Mouse (Mus musculus) kidney, adult 2 months (tissue): ENCODE data around the gene Syne1. TPM values are rescaled to one million over a fixed set of nuclear protein-coding genes. Genes with fewer than 3 reads are reported as not detected.

ENCODE experiments used
- DNase-seq: peaks from one replicate; pipeline ENCODE4 v3.0.0; 2021
- H3K27ac ChIP-seq: fragments of 200-500 bp; 2 replicates; pipeline ENCODE4 v1.5.1; 2012; ENCODE audit warnings: low read depth, low read length, control low read depth, inconsistent platforms; ENCODE audit not compliant: insufficient read depth
- H3K27me3 ChIP-seq: fragments of 200-500 bp; replicated peaks from 2 replicates; pipeline ENCODE4 v1.6.1; 2012; ENCODE audit warnings: mild to moderate bottlenecking, moderate library complexity, low read length, inconsistent platforms; ENCODE audit not compliant: control insufficient read depth, insufficient read depth
- H3K36me3 ChIP-seq: fragments of 200-500 bp; 2 replicates; pipeline ENCODE4 v1.6.1; 2012; ENCODE audit warnings: mild to moderate bottlenecking, moderate library complexity, low read length, inconsistent platforms; ENCODE audit not compliant: control insufficient read depth, insufficient read depth
- H3K4me1 ChIP-seq: fragments of 200-500 bp; 2 replicates; pipeline ENCODE4 v1.6.1; 2011; ENCODE audit warnings: low read length; ENCODE audit not compliant: control insufficient read depth, insufficient read depth
- H3K4me3 ChIP-seq: fragments of 200-500 bp; 2 replicates; pipeline ENCODE4 v1.5.1; 2011; ENCODE audit warnings: mild to moderate bottlenecking, low read depth, low read length, control low read depth; ENCODE audit not compliant: insufficient read depth
- CTCF ChIP-seq: fragments of 200-500 bp; conservative IDR thresholded peaks from 2 replicates; pipeline ENCODE4 v1.5.1; 2011; ENCODE audit warnings: low read depth, mild to moderate bottlenecking, control low read depth, low read length, moderate library complexity, mixed read lengths; ENCODE audit not compliant: insufficient read depth, insufficient read length
- POLR2A ChIP-seq: fragments of 200-500 bp; IDR thresholded peaks from one replicate; pipeline ENCODE4 v1.6.1; 2011; ENCODE audit warnings: low read depth, low read length, control low read depth
- WGBS: fragments of 180-500 bp; shearing (Covaris S2); methylation state at CpG from one replicate; pipeline ENCODE4 v1.1.7; 2018; 5-methylcytosine and 5-hydroxymethylcytosine counted together
- polyA plus RNA-seq: library from polyadenylated mRNA; depleted of rRNA; stranded (reverse); fragments of >200 nt; gene quantifications from 2 replicates; pipeline ENCODE4 v1.2.3, GENCODE M21; 2012

The Syne1 gene
- polyA plus RNA-seq, 1 experiment: 10.2 TPM

DNA sequence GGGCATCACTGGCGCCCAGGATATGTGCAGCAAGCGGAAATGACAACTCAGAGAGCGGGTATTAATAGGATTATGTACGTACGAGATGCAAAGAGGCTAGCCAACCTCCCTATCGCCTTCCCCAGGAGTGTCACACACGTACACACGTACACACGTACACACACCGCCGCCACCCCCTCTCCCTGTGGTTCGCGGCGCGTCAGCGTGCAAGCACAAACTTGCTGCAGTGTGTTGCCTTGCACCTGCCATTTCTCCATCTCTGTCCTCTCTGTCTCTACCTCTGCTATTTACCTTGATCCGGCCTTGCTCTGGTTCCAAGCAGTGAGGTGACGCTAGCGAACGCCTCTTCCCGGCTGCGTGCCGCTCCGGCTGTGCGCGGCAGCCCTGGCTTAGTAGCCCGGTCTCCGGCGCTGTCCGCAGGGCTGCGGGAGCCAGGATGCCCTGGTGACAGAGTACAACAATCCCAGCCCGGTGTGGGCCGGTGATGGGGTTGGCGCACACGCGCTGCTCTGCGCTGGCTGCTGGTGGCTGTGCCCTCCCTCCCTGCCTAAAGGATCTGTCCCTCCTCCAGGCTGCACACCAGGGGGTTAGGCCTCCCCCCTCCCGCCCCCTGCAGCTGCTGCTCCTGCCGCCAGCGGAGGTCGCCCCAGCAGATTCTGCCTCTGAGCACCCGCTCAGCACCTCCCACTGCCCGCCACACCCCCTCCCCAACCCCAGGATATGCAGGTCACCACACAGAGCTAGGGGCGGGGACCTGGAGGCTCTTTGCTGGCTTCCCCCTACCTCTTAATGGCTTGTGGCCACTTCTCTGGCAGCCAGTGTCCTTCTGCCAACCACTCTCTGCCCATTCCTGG lies 887 bp downstream of the Syne1 start:
- Histone ChIP-seq H3K4me3 (peak overlapping the region; percentile 69), H3K36me3 (no peaks in the 10 kb centered on the region), H3K27ac (peak overlapping the region; percentile 8), H3K27me3 (no peaks in the 10 kb centered on the region), H3K4me1 (no peaks in the 10 kb centered on the region)
- peak; percentile 49 for DNase-seq
- no peak for TF ChIP-seq CTCF
- no peak for TF ChIP-seq POLR2A
- WGBS: 2% methylated on average over 44 of the region's 44 CpGs

GRCm38 (mm10) chr10:5549871-5550167 lies 1.5 kb downstream of the Syne1 start:
- Histone ChIP-seq H3K36me3 (no peaks in the 10 kb centered on the region), H3K4me1 (no peaks in the 10 kb centered on the region), H3K4me3 (peak overlapping the region; percentile 69), H3K27ac (peak overlapping the region; percentile 8; the same call in 1 of the 2 replicates), H3K27me3 (no peaks in the 10 kb centered on the region)
- TF ChIP-seq POLR2A: no peak
- no peak for TF ChIP-seq CTCF
- WGBS: 11% methylated on average over 6 of the region's 6 CpGs
- peak; percentile 47 for DNase-seq

DNA sequence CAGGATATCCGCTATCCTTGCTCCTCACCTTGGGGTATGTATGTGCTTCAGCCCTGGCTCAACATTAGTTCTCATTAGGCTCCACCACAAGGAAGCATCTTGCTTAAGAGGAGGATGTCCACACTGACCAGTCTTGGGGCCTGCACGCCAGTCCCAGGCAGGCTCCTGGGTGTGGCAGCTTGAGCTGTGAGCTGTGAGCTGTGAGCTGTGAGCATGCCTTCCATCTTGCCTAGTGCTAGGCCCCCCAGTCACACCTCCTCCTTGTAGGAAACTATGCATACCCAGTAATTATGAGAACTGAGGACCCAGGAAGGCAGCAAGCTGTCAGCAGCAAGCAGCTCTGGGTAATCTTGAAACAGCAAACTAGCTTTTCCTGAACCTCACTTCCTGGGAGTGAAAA lies 2.6 kb downstream of the Syne1 start:
- Histone ChIP-seq H3K27me3 (no peaks in the 10 kb centered on the region), H3K4me3 (no peak overlapping the region), H3K27ac (no peak overlapping the region), H3K36me3 (no peaks in the 10 kb centered on the region), H3K4me1 (no peaks in the 10 kb centered on the region)
- DNase-seq: no peak
- TF ChIP-seq CTCF (no peak), POLR2A (no peak)
- WGBS: 88% methylated on average over 2 of the region's 2 CpGs

- 74% methylated on average over 9 of the region's 9 CpGs for WGBS
- Histone ChIP-seq H3K27me3 (no peaks in the 10 kb centered on the region), H3K4me1 (no peaks in the 10 kb centered on the region), H3K27ac (no peak overlapping the region), H3K4me3 (no peak overlapping the region), H3K36me3 (no peaks in the 10 kb centered on the region)
- no peak for TF ChIP-seq POLR2A
- no peak for TF ChIP-seq CTCF
- no peak for DNase-seq
Measured at GRCm38 (mm10) chr10:5547769-5548168, 3.5 kb downstream of the Syne1 start.

DNA sequence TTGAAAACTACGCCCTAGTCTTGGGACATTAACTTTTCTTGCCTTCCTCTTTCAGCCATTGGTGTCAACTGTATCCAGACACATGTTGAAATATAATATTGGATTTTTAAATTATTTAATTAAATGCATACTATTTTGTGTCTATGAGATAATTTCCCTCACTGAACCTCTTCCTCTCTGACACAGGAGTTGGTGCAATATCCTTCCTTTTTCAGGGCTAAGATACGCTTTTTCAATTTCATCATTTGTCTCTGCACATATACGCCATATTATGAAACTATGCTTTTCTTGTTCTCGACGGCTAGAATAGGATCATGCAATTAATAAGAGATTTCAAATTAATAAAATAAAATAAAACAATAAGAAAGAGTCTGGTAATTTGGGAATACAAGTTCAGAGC lies 4.9 kb downstream of the Syne1 start:
- H3K4me3 ChIP-seq: no peak overlapping the region
- 94% methylated on average over 5 of the region's 5 CpGs for WGBS

DNA sequence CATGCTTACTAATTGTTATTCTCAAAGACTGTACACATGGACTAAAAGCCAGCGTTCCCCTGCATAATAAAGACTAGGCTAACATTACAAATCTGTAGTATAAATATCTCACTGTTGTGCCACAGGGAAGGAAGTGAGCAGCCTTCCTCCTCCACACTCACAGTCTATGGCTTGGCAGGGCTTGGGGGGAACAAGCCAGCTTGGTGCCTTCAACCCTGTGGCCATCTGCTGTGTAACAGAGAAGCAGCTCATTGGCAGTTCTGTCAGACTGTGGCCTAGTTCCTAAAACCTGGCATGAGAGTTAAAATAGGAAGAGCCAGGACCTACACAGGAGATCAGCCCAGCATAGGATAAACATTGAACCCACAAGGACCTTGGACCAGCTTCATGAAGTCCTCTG lies 23.0 kb downstream of the Syne1 start:
- no peak for TF ChIP-seq CTCF
- TF ChIP-seq POLR2A: no peak
- H3K27me3 ChIP-seq: no peaks in the 10 kb centered on the region
- no peak overlapping the region for H3K4me3 ChIP-seq
- no peaks in the 10 kb centered on the region for H3K4me1 ChIP-seq
- WGBS: 56% methylated on average over 1 of the region's 1 CpGs
- no peaks in the 10 kb centered on the region for H3K36me3 ChIP-seq
- peak; percentile 4 for DNase-seq
- no peak overlapping the region for H3K27ac ChIP-seq

More for the DNA sequence above, 4.9 kb downstream of the Syne1 start:
- Histone ChIP-seq H3K27ac (no peak overlapping the region), H3K4me1 (no peaks in the 10 kb centered on the region), H3K27me3 (no peaks in the 10 kb centered on the region), H3K36me3 (no peaks in the 10 kb centered on the region)
- TF ChIP-seq POLR2A (no peak), CTCF (no peak)
- DNase-seq: no peak

DNA sequence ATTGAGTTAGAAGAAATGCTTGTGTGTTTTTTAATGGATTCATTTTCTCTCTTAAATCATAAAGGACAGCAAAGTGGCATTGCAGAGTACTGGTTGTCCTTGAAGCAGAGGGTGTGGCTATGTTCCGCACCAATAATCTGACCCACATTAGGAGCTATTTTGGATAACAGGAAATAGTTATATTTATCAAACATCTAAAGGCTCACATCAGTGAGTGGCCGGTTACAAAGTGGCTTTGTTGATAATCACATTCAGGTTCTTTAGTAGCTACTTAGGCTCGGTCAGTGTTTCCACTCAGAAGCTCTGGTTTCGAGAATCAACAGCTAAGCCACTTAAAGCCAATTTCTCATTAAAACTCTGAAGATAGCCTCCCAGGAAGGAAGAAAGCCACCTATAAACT lies 23.6 kb downstream of the Syne1 start:
- no peaks in the 10 kb centered on the region for H3K27me3 ChIP-seq
- TF ChIP-seq POLR2A (no peak), CTCF (no peak)
- no peaks in the 10 kb centered on the region for H3K36me3 ChIP-seq
- H3K4me1 ChIP-seq: no peaks in the 10 kb centered on the region
- no peak overlapping the region; the same call in 1 of the 2 replicates for H3K27ac ChIP-seq
- peak; percentile 65 for DNase-seq
- WGBS: 43% methylated on average over 4 of the region's 4 CpGs
- H3K4me3 ChIP-seq: no peak overlapping the region
